Mouse (Mus musculus) mouse embryonic stem cell (cell line): ENCODE data around the gene Dntt.

Experiments
- in situ Hi-C, 2 experiments: fragments of 300-500 bp; cut with MboI; formaldehyde crosslinking; loops; 1 replicate in 1 of 2; 3 replicates in 1 of 2; pipeline ENCODE4 v1.14.3; 2019 to 2020; ENCODE audit warnings: low sequenced_read_pairs in 2 of 2, low pct_unique_long_range_greater_than_20kb in 1 of 2, mixed read lengths in 1 of 2; ENCODE audit not compliant: unreplicated experiment in 1 of 2

The Dntt gene

DNA sequence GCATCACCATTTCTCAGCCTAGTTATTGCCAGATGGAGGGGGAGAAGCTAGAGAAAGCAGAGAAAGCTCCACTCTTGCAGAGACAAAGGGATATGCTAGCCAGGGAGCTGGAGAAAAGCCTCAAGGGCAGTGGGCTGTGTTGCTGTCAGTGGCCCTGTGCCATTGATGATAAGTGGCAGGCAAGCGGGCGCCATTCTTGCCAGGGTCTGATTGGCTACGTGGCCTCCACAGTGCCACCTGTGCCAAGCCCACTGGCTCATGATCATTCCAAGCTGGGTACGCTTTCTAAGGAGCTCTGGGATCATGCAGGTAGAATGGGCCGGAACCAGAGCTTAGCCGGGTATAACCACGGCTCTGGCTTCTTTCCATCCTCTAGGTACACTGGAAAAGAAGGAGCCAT is 71.8 kb downstream of the Dntt start:
- in situ Hi-C loops, result no loop called here

DNA sequence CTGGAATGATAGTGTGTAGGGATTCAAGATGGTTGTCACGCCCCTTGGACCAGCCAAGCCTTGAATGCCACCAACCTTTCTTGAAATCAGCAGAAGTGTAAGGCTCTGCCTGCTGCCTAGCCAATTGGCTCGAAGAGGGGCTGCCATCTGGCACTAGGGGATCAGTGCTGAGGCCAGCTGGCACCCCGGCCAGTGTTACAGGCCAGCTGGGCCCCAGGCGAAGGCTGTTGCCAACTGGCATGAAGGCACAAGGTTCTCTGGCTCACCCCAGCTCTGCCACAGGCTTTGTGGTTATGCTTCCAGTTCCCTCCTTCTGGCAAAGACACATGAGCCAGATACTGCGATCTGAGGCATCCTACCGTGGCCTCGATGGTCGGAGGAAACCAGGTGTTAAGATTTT is 72.3 kb downstream of the Dntt start:
- in situ Hi-C loops, result no loop called here

DNA sequence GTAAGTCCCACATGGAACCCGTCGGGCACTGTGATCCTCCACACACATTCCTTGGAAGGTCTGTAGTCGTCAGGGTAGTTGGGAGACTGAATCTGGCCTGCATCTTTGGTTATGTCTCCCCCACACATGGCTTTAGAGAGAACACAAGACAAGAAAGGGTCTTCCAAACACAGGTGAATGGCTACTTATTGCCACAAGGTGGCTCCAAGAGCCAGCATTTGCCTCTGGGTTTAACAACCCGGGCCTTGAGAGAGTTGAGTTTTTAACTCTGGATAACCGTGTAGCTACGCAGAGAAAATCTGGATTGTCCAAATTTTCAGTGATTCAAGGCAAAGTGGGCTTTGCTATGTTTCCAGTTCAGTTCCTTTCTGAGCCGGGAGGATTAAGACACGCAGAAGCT is 75.8 kb downstream of the Dntt start:
- in situ Hi-C loops, result no loop called here

DNA sequence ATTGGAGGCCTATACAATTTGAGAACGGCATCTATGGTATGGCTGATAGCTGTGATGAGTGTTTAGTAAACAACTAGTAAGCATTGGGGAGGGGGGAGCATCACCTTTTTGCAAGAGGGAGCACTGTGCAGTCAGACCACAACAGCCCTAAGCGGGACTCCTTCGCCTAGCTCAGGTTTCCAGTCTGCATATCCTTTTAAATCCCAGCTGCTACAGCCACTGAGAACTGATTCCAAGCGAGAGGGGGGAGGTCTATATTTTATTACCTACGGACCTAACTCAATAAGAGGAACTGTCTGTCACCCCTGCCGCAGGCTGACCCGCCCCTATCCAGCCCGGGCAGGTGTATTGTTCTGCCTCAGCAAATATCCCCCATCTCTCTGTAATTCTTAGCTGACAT is 78.5 kb downstream of the Dntt start:
- in situ Hi-C loops, result no loop called here

DNA sequence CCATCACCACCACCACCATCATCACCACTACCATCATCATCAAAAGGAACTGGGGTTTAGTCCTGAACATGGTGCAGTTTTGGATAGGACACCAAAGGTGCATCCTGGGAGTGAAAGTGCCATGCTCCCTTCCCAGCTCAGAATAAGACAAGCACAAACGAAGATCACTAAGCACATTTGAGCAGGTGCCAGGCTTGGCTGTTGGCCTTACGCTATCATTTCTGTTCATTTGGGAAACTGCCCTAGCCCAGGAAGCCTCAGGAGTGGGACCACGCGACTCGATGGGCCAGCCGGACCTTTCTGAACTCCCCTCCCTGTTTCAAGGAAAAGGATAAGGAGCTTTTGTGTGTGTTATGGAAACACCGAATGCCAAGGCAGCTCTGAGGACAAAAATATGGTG is 79.6 kb downstream of the Dntt start:
- in situ Hi-C loops, result no loop called here
